Mouse (Mus musculus) testis, postnatal 10 days (tissue): ENCODE measurements around the gene Mrpl20.

Experiments used
- DNase-seq: peaks from one replicate; pipeline ENCODE4 v3.0.0; 2021; ENCODE audit warnings: low spot score

Mrpl20 gene

GRCm38 (mm10) chr4:155854991-155855390 is 52.3 kb downstream of the Mrpl20 start:
- DNase-seq: no peak

- DNase-seq: no peak
Measured at GRCm38 (mm10) chr4:155856071-155856470, 53.4 kb downstream of the Mrpl20 start.

- DNase-seq: no peak
Measured at GRCm38 (mm10) chr4:155856881-155857280, 54.2 kb downstream of the Mrpl20 start.

GRCm38 (mm10) chr4:155859318-155859717 is 56.6 kb downstream of the Mrpl20 start:
- DNase-seq: peak; percentile 90
